Mouse (Mus musculus): ENCODE data around the gene Cdkl3.

- TF ChIP-seq EP300 (optimal IDR thresholded peaks at IDR 0.05) (no peak), CTCF (IDR thresholded peaks at IDR 0.05; ENCODE audit: low read depth) (peak; percentile 50)
Measured at GRCm38 (mm10) chr11:52129171-52129570, 125.2 kb downstream of the Cdkl3 start.

Data from stomach, postnatal 0 days (tissue).